Comparison of ENCODE assay signal across 20 mouse cellular contexts in the genomic region with DNA sequence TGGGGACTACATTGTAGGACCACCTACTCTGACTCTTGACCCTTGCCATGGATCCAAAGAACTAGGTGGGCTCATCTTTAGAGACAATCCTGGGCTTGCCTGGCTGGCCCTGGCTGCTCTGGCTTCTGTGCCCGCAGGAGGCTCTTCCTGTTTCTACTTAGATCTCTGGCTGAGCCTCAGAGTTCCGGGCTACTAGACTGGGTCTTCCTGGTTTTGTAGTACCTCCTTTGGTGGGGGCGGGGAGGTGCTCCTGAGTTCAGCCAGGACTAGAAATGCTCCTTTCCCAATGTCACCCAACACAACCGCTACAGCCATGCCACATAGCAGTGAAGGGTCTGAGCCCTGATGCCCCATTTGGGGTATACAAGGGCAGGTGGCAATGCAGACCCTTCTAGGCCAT. TPM values are rescaled to one million over a fixed set of nuclear protein-coding genes. Genes with fewer than 3 reads are reported as not detected.
DNase-seq lines count a peak whose midpoint lies in the region; ATAC-seq lines count a peak whose summit lies in the region.
"Had no signal": no experiment of that assay in that cellular context is flagged by ENCODE, and none has a peak within 500 bp of the region (broad histone marks: within the 10 kb centered on the region; RNA-seq: fewer than 3 reads in every experiment).

No protein-coding gene starts in this region.

- no peak overlapping the region for H3K4me3 ChIP-seq in forebrain, embryonic 10.5 days
- H3K4me3 ChIP-seq in forebrain, embryonic 13.5 days = no peak overlapping the region
- H3K4me3 ChIP-seq in limb, embryonic 10.5 days = no peak overlapping the region
- H3K4me3 ChIP-seq: heart, embryonic 10.5 days; heart, embryonic 15.5 days had no signal

- no peak overlapping the region for H3K9ac ChIP-seq in forebrain, embryonic 13.5 days
- H3K9ac ChIP-seq: heart, embryonic 15.5 days had no signal

- H3K4me1 ChIP-seq in forebrain, embryonic 10.5 days = peaks cover 12% of the 10 kb centered on the region
- H3K4me1 ChIP-seq in forebrain, embryonic 13.5 days = no peaks in the 10 kb centered on the region
- peaks cover 7% of the 10 kb centered on the region for H3K4me1 ChIP-seq in limb, embryonic 10.5 days
- H3K4me1 ChIP-seq: heart, embryonic 10.5 days; heart, embryonic 15.5 days had no signal

- DNase-seq in forebrain, embryonic 10.5 days (ENCODE audit: extremely low spot score, low spot score) = no peak
- DNase-seq in layer of hippocampus, adult 9-11 months = peak; percentile 59
- no peak for DNase-seq in layer of hippocampus, adult 8-10 months (ENCODE audit: low spot score in 2 of 2)
- no peak for DNase-seq in limb, embryonic 10.5 days (ENCODE audit: low spot score)
- DNase-seq in cerebellum, adult 9-10 months = no peak
- DNase-seq: adrenal gland, adult 8-10 months; adrenal gland, postnatal 36 days; cerebellum, adult 11-12 months; cerebellum, postnatal 10 days; gastrocnemius, postnatal 36 days; heart, adult 18-20 months; heart, postnatal 14 days had no signal

- ATAC-seq in forebrain, embryonic 13.5 days = no peak
- no peak for ATAC-seq in frontal cortex, adult (ENCODE audit: low TSS enrichment)
- ATAC-seq: CD4-positive, CD25-positive, alpha-beta regulatory T cell, adult 4 months; forebrain, embryonic 14.5 days; hindbrain, postnatal 0 days had no signal

- peak overlapping the region; percentile 44 for H3K27ac ChIP-seq in forebrain, embryonic 10.5 days
- H3K27ac ChIP-seq in forebrain, embryonic 13.5 days = no peak overlapping the region
- H3K27ac ChIP-seq in limb, embryonic 10.5 days = 0 out of 2 replicates have a peak overlapping the region, but pooled peaks have one; percentile 46
- H3K27ac ChIP-seq: heart, embryonic 10.5 days; heart, embryonic 15.5 days; hindbrain, postnatal 0 days had no signal

- WGBS in forebrain, embryonic 10.5 days = 82% methylated on average over 4 of the region's 4 CpGs
- WGBS in forebrain, embryonic 13.5 days = 89% methylated on average over 4 of the region's 4 CpGs
- 82% methylated on average over 4 of the region's 4 CpGs for WGBS in limb, embryonic 10.5 days

- H3K4me2 ChIP-seq in forebrain, embryonic 13.5 days = no peak overlapping the region
- H3K4me2 ChIP-seq: heart, embryonic 15.5 days had no signal

- H3K36me3 ChIP-seq in forebrain, embryonic 10.5 days (replicated peaks) = peaks cover 87% of the 10 kb centered on the region
- H3K36me3 ChIP-seq in forebrain, embryonic 13.5 days (ENCODE audit: poor library complexity, severe bottlenecking) = peaks cover 85% of the 10 kb centered on the region
- H3K36me3 ChIP-seq in limb, embryonic 10.5 days = peaks cover 92% of the 10 kb centered on the region

- H3K9me3 ChIP-seq in forebrain, embryonic 10.5 days = no peaks in the 10 kb centered on the region
- H3K9me3 ChIP-seq in forebrain, embryonic 13.5 days (replicated peaks) = no peaks in the 10 kb centered on the region
- no peaks in the 10 kb centered on the region for H3K9me3 ChIP-seq in limb, embryonic 10.5 days (replicated peaks)
- H3K9me3 ChIP-seq: G1E; heart, embryonic 10.5 days; heart, embryonic 15.5 days had no signal

- H3K27me3 ChIP-seq in forebrain, embryonic 10.5 days (ENCODE audit: poor library complexity, severe bottlenecking) = no peaks in the 10 kb centered on the region
- no peaks in the 10 kb centered on the region for H3K27me3 ChIP-seq in forebrain, embryonic 13.5 days
- H3K27me3 ChIP-seq in limb, embryonic 10.5 days (ENCODE audit: low read depth, poor library complexity, severe bottlenecking) = no peaks in the 10 kb centered on the region
- H3K27me3 ChIP-seq: heart, embryonic 15.5 days had no signal

RNA-seq across cellular contexts. Expression of gene Sun2, which starts 21.5 kb away (rescaled TPM):
- 2.0 and 3.4 TPM in 2 replicates for polyA plus RNA-seq in forebrain, embryonic 10.5 days (2016; fragmentation: Nextera tagmentation; extraction: Ambion mirVana)
- 8.1 and 8.4 TPM in 2 replicates for polyA plus RNA-seq in forebrain, embryonic 13.5 days (2015; fragmentation: Nextera tagmentation; extraction: Ambion mirVana)
- 10 to 100 TPM; 29.4 to 44.7 (median 37.0) TPM for total RNA-seq in layer of hippocampus, adult 8-10 months (2022)
- 2.8 and 3.8 TPM in 2 replicates for polyA plus RNA-seq in limb, embryonic 10.5 days (2016; fragmentation: Nextera tagmentation; extraction: Ambion mirVana)

RNA-seq across cellular contexts. Expression of gene Gtpbp1, which starts 30.2 kb away (rescaled TPM):
- 48.3 and 52.5 TPM in 2 replicates for polyA plus RNA-seq in forebrain, embryonic 10.5 days (2016; fragmentation: Nextera tagmentation; extraction: Ambion mirVana)
- 47.2 and 50.9 TPM in 2 replicates for polyA plus RNA-seq in forebrain, embryonic 13.5 days (2015; fragmentation: Nextera tagmentation; extraction: Ambion mirVana)
- total RNA-seq in layer of hippocampus, adult 8-10 months (2022) = 10 to 100 TPM; 49.4 to 61.5 (median 52.8) TPM
- polyA plus RNA-seq in limb, embryonic 10.5 days (2016; fragmentation: Nextera tagmentation; extraction: Ambion mirVana) = 48.6 and 53.9 TPM in 2 replicates

RNA-seq across cellular contexts. Expression of gene Josd1, which starts 33.1 kb away (rescaled TPM):
- 16.6 and 18.6 TPM in 2 replicates for polyA plus RNA-seq in forebrain, embryonic 10.5 days (2016; fragmentation: Nextera tagmentation; extraction: Ambion mirVana)
- polyA plus RNA-seq in forebrain, embryonic 13.5 days (2015; fragmentation: Nextera tagmentation; extraction: Ambion mirVana) = 17.9 and 18.7 TPM in 2 replicates
- 10 to 100 TPM; 43.5 to 54.0 (median 46.4) TPM for total RNA-seq in layer of hippocampus, adult 8-10 months (2022)
- 23.8 and 24.6 TPM in 2 replicates for polyA plus RNA-seq in limb, embryonic 10.5 days (2016; fragmentation: Nextera tagmentation; extraction: Ambion mirVana)

RNA-seq across cellular contexts. Expression of gene Tomm22, which starts 50.1 kb away (rescaled TPM):
- polyA plus RNA-seq in forebrain, embryonic 10.5 days (2016; fragmentation: Nextera tagmentation; extraction: Ambion mirVana) = 268 and 286 TPM in 2 replicates
- 288 TPM in 2 replicates for polyA plus RNA-seq in forebrain, embryonic 13.5 days (2015; fragmentation: Nextera tagmentation; extraction: Ambion mirVana)
- 100 to 1,000 TPM in 3 of 4 experiments, 10 to 100 TPM in 1; 89.4 to 103 (median 101) TPM for total RNA-seq in layer of hippocampus, adult 8-10 months (2022)
- polyA plus RNA-seq in limb, embryonic 10.5 days (2016; fragmentation: Nextera tagmentation; extraction: Ambion mirVana) = 253 and 284 TPM in 2 replicates

RNA-seq across cellular contexts. Expression of gene Dnal4, which starts 56.9 kb away (rescaled TPM):
- 63.3 and 70.8 TPM in 2 replicates for polyA plus RNA-seq in forebrain, embryonic 10.5 days (2016; fragmentation: Nextera tagmentation; extraction: Ambion mirVana)
- polyA plus RNA-seq in forebrain, embryonic 13.5 days (2015; fragmentation: Nextera tagmentation; extraction: Ambion mirVana) = 90.6 and 94.0 TPM in 2 replicates
- 10 to 100 TPM; 45.6 to 58.6 (median 54.5) TPM for total RNA-seq in layer of hippocampus, adult 8-10 months (2022)
- polyA plus RNA-seq in limb, embryonic 10.5 days (2016; fragmentation: Nextera tagmentation; extraction: Ambion mirVana) = 62.2 and 70.4 TPM in 2 replicates
